Mouse (Mus musculus) lung, adult 18-20 months (tissue): ENCODE results near the gene Gmcl1.

Experiments used
- DNase-seq, 2 experiments: peaks; one replicate each; pipeline ENCODE4 v3.0.0; 2022; ENCODE audit warnings: mixed read lengths in 2 of 2

Gmcl1 gene

DNA sequence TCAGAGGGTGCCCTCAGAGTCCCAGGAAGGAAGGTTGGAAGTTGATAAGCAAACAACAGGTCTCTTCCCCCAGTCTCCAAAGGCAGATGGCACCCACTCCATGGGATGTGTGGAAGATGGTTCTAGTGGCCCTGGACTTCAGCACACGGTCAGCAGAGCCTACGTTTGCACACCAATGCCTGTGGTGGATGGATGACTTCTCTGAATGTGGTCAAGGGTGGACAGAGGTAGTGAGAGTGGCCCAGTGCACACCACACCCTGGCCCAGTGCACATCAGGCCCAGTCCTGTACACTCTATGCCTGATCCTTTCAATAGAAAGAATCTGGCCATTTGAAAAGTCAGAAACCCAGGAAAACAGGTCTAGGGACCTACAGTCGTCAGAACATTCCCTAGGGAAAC is 74.7 kb downstream of the Gmcl1 start:
- no peak for DNase-seq

DNA sequence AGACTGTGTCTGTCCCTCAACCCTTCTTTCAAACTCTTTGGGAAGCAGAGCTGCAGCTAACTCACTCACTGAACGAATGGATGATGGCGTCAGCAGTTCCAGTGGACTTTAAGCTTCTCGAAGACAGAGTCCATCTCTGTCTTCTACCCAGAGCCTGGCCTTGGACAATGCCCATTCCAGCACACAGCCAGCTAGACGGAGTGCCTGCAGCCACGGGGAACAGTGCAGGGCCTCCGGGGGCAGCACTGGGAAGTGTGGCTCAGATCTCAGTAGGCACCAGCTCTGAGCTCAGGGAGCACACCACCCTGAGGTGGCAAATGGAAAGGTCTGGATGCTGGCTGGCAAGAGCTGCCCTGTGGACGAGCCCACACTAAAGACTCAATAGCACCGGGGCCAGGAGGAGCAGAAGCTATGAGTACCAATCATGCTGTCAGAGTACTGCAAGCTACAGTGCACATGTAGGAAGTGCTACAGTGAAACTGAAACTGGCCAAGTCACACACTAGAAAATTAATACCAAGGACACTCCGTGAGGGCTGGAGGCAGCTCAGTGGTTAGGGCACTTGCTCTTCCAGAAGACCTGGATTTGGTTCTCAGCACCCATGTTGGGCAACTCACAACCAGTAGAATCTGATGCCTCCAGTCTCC is 78.8 kb downstream of the Gmcl1 start:
- no peak for DNase-seq

DNA sequence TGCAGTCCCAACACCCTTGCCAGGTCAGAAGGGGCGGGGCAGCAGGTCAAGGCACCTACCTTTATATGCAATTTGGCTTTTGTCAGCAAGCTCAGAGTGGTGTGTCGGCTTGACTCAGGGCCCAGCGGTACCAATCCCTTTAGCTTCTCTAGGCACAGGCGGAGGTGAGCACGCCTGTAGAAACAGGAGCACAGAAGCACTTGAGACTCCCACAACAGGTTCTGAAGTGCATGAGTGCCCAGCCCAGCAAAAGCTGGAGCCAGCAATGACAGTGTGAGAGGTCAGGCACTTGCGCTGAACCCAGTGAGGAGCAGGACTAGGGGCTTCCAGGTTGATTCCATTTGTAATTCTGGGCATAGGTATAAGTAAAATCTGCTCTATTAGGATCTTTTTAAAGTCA is 80.2 kb downstream of the Gmcl1 start:
- DNase-seq: peak; percentile 75 to 81

DNA sequence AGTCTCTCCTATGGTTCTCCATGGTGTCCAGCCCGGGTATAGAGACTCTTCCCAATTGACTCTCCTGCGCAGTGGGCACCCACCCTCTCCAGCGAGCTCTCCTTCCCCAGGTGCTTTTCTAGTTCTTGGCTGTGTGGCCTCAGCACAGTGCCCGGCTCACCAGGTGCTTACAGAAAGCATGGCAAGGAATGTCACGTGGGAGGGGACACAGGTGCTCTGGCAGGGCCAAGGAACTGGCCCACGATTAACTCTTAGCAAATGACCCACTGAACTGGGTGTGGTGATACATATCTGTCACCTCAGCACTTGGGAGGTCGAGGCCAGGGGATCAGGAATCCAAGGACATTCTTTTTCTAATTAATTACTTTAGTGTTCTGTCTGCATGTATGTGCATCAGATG is 87.0 kb downstream of the Gmcl1 start:
- no peak for DNase-seq

DNA sequence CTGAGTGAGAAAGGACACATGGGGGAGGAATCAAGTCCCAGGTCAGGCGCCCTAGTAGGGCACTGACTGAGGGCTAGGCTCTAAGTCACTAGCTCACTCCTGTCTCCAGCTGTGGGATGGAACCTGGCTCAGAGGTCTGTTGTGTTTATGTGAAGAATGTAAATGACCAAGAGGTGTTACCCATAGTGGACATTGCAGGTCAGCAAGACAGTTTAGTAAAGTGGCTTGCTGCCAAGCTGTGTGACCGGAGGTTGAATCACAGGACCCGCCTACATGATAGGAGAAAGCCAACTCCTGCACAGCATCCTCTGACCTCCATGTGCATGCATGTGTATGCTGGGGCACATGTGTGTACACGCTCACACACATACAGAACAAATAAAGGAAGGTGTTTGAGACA is 87.6 kb downstream of the Gmcl1 start:
- no peak for DNase-seq

DNA sequence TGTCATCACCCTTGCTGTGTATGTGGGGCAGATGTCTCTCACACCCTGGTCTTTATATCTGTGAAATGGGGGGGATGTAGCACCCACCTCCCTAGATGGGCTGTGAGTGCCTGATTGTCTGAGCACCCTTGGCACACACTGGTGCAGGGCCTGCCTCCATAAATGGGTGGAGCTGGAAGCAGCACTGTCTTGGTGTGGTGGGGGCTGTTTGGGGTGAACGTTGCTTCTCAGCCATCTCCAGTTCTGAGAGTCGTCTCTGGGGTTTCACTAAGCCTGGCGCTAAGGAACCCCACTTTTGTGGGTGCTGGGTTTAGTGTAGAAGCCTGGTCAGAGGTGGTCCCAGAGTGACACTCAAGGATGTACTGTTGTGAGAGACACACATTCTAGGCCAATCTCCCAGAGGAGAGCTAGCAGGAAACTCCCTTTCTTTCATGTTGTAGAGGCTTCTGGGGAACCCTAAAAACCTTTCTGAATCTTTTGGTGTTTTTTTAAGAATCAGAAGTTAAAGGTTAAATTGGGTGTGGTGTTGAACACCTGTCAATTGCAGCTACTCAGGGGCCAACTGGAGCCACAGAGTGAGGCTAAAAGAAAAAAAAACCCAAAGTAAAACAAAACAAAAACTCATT is 88.3 kb downstream of the Gmcl1 start:
- no peak for DNase-seq
